ENCODE assay signal across 34 mouse cellular contexts in genomic region chr13:31505386-31505785, GRCm38 (mm10). TPM values are rescaled to one million over a fixed set of nuclear protein-coding genes. Genes with fewer than 3 reads are reported as not detected.
A peak's percentile ranks its signal among the peaks of the same experiment; 100 is the strongest.
DNase-seq lines count a peak whose midpoint lies in the region; TF ChIP-seq lines count a peak whose summit lies in the region.
"Had no signal": no experiment of that assay in that cellular context is flagged by ENCODE, and none has a peak within 500 bp of the region (broad histone marks: within the 10 kb centered on the region; RNA-seq: fewer than 3 reads in every experiment).

No protein-coding gene starts in this region.

- no peak for TF ChIP-seq POLR2A in heart, adult 2 months (IDR thresholded peaks at IDR 0.05; ENCODE audit: insufficient read depth, low read depth, low read length)

- no peaks in the 10 kb centered on the region for H3K4me1 ChIP-seq in heart, adult 2 months (ENCODE audit: control insufficient read depth, insufficient read depth, low read length)
- H3K4me1 ChIP-seq: embryonic facial prominence, embryonic 13.5 days; liver, embryonic 12.5 days had no signal

- DNase-seq in heart, adult 11 months, result peak; percentile 41
- no peak for DNase-seq in heart, adult 2 months
- DNase-seq in induced T-regulatory cell, adult 2 months (ENCODE audit: low read depth), result peak; percentile 38
- DNase-seq in thymus, postnatal 0 days (ENCODE audit: low spot score), result peak; percentile 87
- DNase-seq in thymus, postnatal 4 days, result peak; percentile 69
- DNase-seq in gastrocnemius, postnatal 10 days, result no peak
- no peak for DNase-seq in right cerebral cortex, adult 2 months (ENCODE audit: low spot score in 2 of 2)
- DNase-seq: adrenal gland, postnatal 10 days; cerebellum, adult 11 months; cerebellum, adult 9-10 months; embryo, embryonic 11 days; gastrocnemius, adult 2 months; heart, postnatal 14 days; kidney, adult 2 months; kidney, postnatal 4 days; left cerebral cortex, postnatal 4 days; lung, adult 18-20 months; lung, postnatal 10 days; midbrain, embryonic 14.5 days; spleen, adult 18-20 months had no signal

- WGBS in heart, adult 2 months, result 68% methylated on average over 10 of the region's 10 CpGs

- intact Hi-C loops in heart, adult 2 months (cut with DNase I), result no loop called here

- TF ChIP-seq CTCF in heart, adult 2 months (IDR thresholded peaks at IDR 0.05), result no peak

- H3K36me3 ChIP-seq in heart, adult 2 months (ENCODE audit: control insufficient read depth, insufficient read depth, low read length), result no peaks in the 10 kb centered on the region
- H3K36me3 ChIP-seq: embryonic facial prominence, embryonic 13.5 days; hindbrain, embryonic 10.5 days; intestine, embryonic 15.5 days; liver, embryonic 12.5 days had no signal

- TF ChIP-seq EP300 in heart, adult 2 months (IDR thresholded peaks at IDR 0.05; ENCODE audit: insufficient read depth, low read depth, low read length), result no peak

- no peak overlapping the region for H3K4me3 ChIP-seq in heart, adult 2 months
- H3K4me3 ChIP-seq: embryonic facial prominence, embryonic 13.5 days; gastrocnemius, adult 2 months; hindbrain, embryonic 10.5 days; intestine, embryonic 15.5 days; liver, embryonic 12.5 days had no signal

- no peaks in the 10 kb centered on the region for H3K79me2 ChIP-seq in heart, adult 2 months (replicated peaks; ENCODE audit: control insufficient read depth, insufficient read depth, low read length)

- H3K27me3 ChIP-seq in heart, adult 2 months (ENCODE audit: control insufficient read depth, insufficient read depth, low read length), result no peaks in the 10 kb centered on the region
- H3K27me3 ChIP-seq: CH12.LX; embryonic facial prominence, embryonic 13.5 days; intestine, embryonic 15.5 days; liver, embryonic 12.5 days had no signal

- no peak overlapping the region for H3K27ac ChIP-seq in heart, adult 2 months
- H3K27ac ChIP-seq: embryonic facial prominence, embryonic 13.5 days; gastrocnemius, adult 2 months; hindbrain, embryonic 10.5 days; intestine, embryonic 15.5 days; kidney, postnatal 0 days; liver, embryonic 12.5 days; macrophage had no signal

- H3K9ac ChIP-seq in heart, adult 2 months (ENCODE audit: low read depth, low read length), result no peak overlapping the region
- H3K9ac ChIP-seq: embryonic facial prominence, embryonic 13.5 days; intestine, embryonic 15.5 days; liver, embryonic 12.5 days had no signal

RNA-seq across cellular contexts. Expression of gene Foxq1, which starts 50.5 kb away (rescaled TPM):
- under 1 TPM; 0.07 to 0.13 TPM for total RNA-seq in heart, adult 2 months (2021)
- 0.06 and 0.16 TPM in 2 replicates for polyA plus RNA-seq in heart, adult 2 months (2012; rRNA removed)
- 0.15 and 0.21 TPM in 2 replicates for polyA plus RNA-seq in thymus, postnatal 0 days (2015; fragmentation: Nextera tagmentation; extraction: Ambion mirVana)
- not detected for total RNA-seq in gastrocnemius, postnatal 10 days (2021)
- total RNA-seq: CH12.LX; gastrocnemius, postnatal 4 days; megakaryocyte-erythroid progenitor cell, adult 5-6 weeks had no signal
- polyA plus RNA-seq: macrophage had no signal

RNA-seq across cellular contexts. Expression of gene A530084C06Rik, which starts 53.7 kb away (rescaled TPM):
- total RNA-seq in heart, adult 2 months (2021), result under 1 TPM in 1 of 2 experiments, not detected in 1; 0.08 TPM
- polyA plus RNA-seq in heart, adult 2 months (2012; rRNA removed), result not detected in 2 replicates
- not detected in 2 replicates for polyA plus RNA-seq in thymus, postnatal 0 days (2015; fragmentation: Nextera tagmentation; extraction: Ambion mirVana)
- total RNA-seq in gastrocnemius, postnatal 10 days (2021), result not detected
- total RNA-seq: CH12.LX; gastrocnemius, adult 2 months; gastrocnemius, postnatal 4 days; heart, postnatal 14 days; megakaryocyte-erythroid progenitor cell, adult 5-6 weeks had no signal
- polyA plus RNA-seq: embryonic facial prominence, embryonic 13.5 days; forebrain, embryonic 11.5 days; forebrain, embryonic 16.5 days; heart, embryonic 14.5 days; hindbrain, embryonic 10.5 days; hindbrain, embryonic 16.5 days; intestine, embryonic 15.5 days; kidney, postnatal 0 days; liver, embryonic 12.5 days; macrophage; midbrain, embryonic 14.5 days; neural tube, embryonic 11.5 days had no signal

Comparison
In these comparisons a context has a peak if more than half of its experiments do, and no peak if none do; other contexts are left out.
1. DNase-seq: peak in heart, adult 11 months (single experiment), induced T-regulatory cell, adult 2 months (single experiment), thymus, postnatal 0 days (single experiment) and thymus, postnatal 4 days (single experiment); none in heart, adult 2 months (0 of 2), gastrocnemius, postnatal 10 days (single experiment) and right cerebral cortex, adult 2 months (0 of 2).